27 mouse cellular contexts compared by ENCODE assay signal in genomic region chr12:117261165-117261440, GRCm38 (mm10).
DNase-seq lines count a peak whose midpoint lies in the region; ATAC-seq and TF ChIP-seq lines count a peak whose summit lies in the region.
"Had no signal": no experiment of that assay in that cellular context is flagged by ENCODE, and none has a peak within 500 bp of the region (broad histone marks: within the 10 kb centered on the region; RNA-seq: fewer than 3 reads in every experiment).

No protein-coding gene starts in this region.

- no peak overlapping the region for H3K4me3 ChIP-seq in midbrain, embryonic 10.5 days
- H3K4me3 ChIP-seq in midbrain, postnatal 0 days (ENCODE audit: low read depth, low read length), result no peak overlapping the region
- no peak overlapping the region for H3K4me3 ChIP-seq in ES-Bruce4 (ENCODE audit: low read depth, low read length)
- no peak overlapping the region for H3K4me3 ChIP-seq in stomach, postnatal 0 days (ENCODE audit: low read depth, low read length)
- H3K4me3 ChIP-seq: embryonic facial prominence, embryonic 12.5 days; heart, embryonic 10.5 days; heart, embryonic 15.5 days; hindbrain, embryonic 12.5 days; limb, embryonic 12.5 days; megakaryocyte, embryonic 14.5 days; stomach, embryonic 15.5 days had no signal

- peaks cover 97% of the 10 kb centered on the region for H3K4me1 ChIP-seq in midbrain, embryonic 10.5 days
- H3K4me1 ChIP-seq in midbrain, postnatal 0 days (ENCODE audit: insufficient read depth, low read length), result peaks cover 19% of the 10 kb centered on the region
- H3K4me1 ChIP-seq in ES-Bruce4 (ENCODE audit: control insufficient read depth, insufficient read depth, low read length), result peaks cover 12% of the 10 kb centered on the region
- H3K4me1 ChIP-seq in stomach, postnatal 0 days (replicated peaks; ENCODE audit: control insufficient read depth, insufficient read depth), result no peaks in the 10 kb centered on the region
- H3K4me1 ChIP-seq: heart, embryonic 15.5 days; megakaryocyte, embryonic 14.5 days; stomach, embryonic 15.5 days had no signal

- no peak for TF ChIP-seq CTCF in midbrain, postnatal 0 days (IDR thresholded peaks at IDR 0.05)
- TF ChIP-seq CTCF in ES-Bruce4 (IDR thresholded peaks at IDR 0.05; ENCODE audit: low read depth, low read length), result no peak
- peak; percentile 0; the same call in 1 of the 2 replicates for TF ChIP-seq CTCF in stomach, postnatal 0 days (IDR thresholded peaks at IDR 0.05; ENCODE audit: low read depth)

- peaks cover 74% of the 10 kb centered on the region for H3K36me3 ChIP-seq in midbrain, embryonic 10.5 days
- peaks cover 3% of the 10 kb centered on the region; the same call in 1 of the 2 replicates for H3K36me3 ChIP-seq in midbrain, postnatal 0 days (ENCODE audit: insufficient read depth, low read length)
- no peaks in the 10 kb centered on the region for H3K36me3 ChIP-seq in ES-Bruce4 (ENCODE audit: control insufficient read depth, insufficient read depth, low read length, poor library complexity, severe bottlenecking)
- H3K36me3 ChIP-seq in stomach, postnatal 0 days (ENCODE audit: control insufficient read depth, insufficient read depth, low read length), result no peaks in the 10 kb centered on the region
- H3K36me3 ChIP-seq: embryonic facial prominence, embryonic 12.5 days; heart, embryonic 10.5 days; heart, embryonic 15.5 days; hindbrain, embryonic 12.5 days; limb, embryonic 12.5 days; stomach, embryonic 15.5 days had no signal

- TF ChIP-seq EP300 in ES-Bruce4 (IDR thresholded peaks at IDR 0.05; ENCODE audit: insufficient read depth, low read depth, low read length), result peak; percentile 77; the same call in 1 of the 2 replicates
- TF ChIP-seq EP300 in stomach, postnatal 0 days (optimal IDR thresholded peaks at IDR 0.05), result no peak

- ATAC-seq in midbrain, postnatal 0 days (ENCODE audit: low FRiP score), result no peak
- no peak for ATAC-seq in stomach, postnatal 0 days (ENCODE audit: low FRiP score, low TSS enrichment)
- ATAC-seq: intestine, embryonic 16.5 days had no signal

- peak overlapping the region; percentile 97 for H3K27ac ChIP-seq in midbrain, embryonic 10.5 days (replicated peaks)
- H3K27ac ChIP-seq in midbrain, postnatal 0 days (ENCODE audit: low read depth, low read length), result no peak overlapping the region
- no peak overlapping the region for H3K27ac ChIP-seq in ES-Bruce4 (ENCODE audit: insufficient read depth, low read length)
- no peak overlapping the region for H3K27ac ChIP-seq in stomach, postnatal 0 days (replicated peaks)
- H3K27ac ChIP-seq: embryonic facial prominence, embryonic 12.5 days; heart, embryonic 10.5 days; heart, embryonic 15.5 days; kidney, postnatal 0 days; limb, embryonic 12.5 days; stomach, embryonic 15.5 days had no signal

- DNase-seq in midbrain, embryonic 10.5 days (ENCODE audit: low spot score), result no peak
- no peak for DNase-seq in midbrain, postnatal 0 days (ENCODE audit: low spot score)
- DNase-seq in R1 (ENCODE audit: low read depth, low spot score), result peak; percentile 97
- DNase-seq in stomach, postnatal 0 days (ENCODE audit: low spot score), result no peak
- DNase-seq in neural tube, embryonic 10.5 days (ENCODE audit: extremely low spot score, low spot score), result no peak
- DNase-seq in cerebellum, postnatal 14 days, result no peak
- DNase-seq: adrenal gland, postnatal 14 days; B cell, adult 2 months; cerebellum, adult 11 months; cerebellum, adult 9-10 months; embryo, embryonic 11 days; gastrocnemius, postnatal 25 days; heart, adult 11 months; kidney, adult 8-10 months; lung, postnatal 4 days; right cerebral cortex, postnatal 25 days; thymus, postnatal 14 days had no signal

- no peaks in the 10 kb centered on the region for H3K27me3 ChIP-seq in midbrain, embryonic 10.5 days (ENCODE audit: low read depth, poor library complexity, severe bottlenecking)
- H3K27me3 ChIP-seq in midbrain, postnatal 0 days (ENCODE audit: insufficient read depth, low read length), result no peaks in the 10 kb centered on the region
- H3K27me3 ChIP-seq in ES-Bruce4 (ENCODE audit: control insufficient read depth, insufficient read depth, low read length, poor library complexity, severe bottlenecking), result no peaks in the 10 kb centered on the region
- no peaks in the 10 kb centered on the region for H3K27me3 ChIP-seq in stomach, postnatal 0 days (ENCODE audit: control insufficient read depth, insufficient read depth, low read length)
- H3K27me3 ChIP-seq: hindbrain, embryonic 12.5 days; megakaryocyte, embryonic 14.5 days; stomach, embryonic 15.5 days had no signal

- no peaks in the 10 kb centered on the region for H3K9me3 ChIP-seq in midbrain, embryonic 10.5 days (replicated peaks)
- no peaks in the 10 kb centered on the region for H3K9me3 ChIP-seq in midbrain, postnatal 0 days (ENCODE audit: low read length)
- no peaks in the 10 kb centered on the region for H3K9me3 ChIP-seq in ES-Bruce4 (replicated peaks; ENCODE audit: control insufficient read depth, insufficient read depth, low read length, poor library complexity, severe bottlenecking)
- no peaks in the 10 kb centered on the region for H3K9me3 ChIP-seq in stomach, postnatal 0 days (ENCODE audit: control insufficient read depth, low read length)
- H3K9me3 ChIP-seq: embryonic facial prominence, embryonic 12.5 days; heart, embryonic 10.5 days; heart, embryonic 15.5 days; hindbrain, embryonic 12.5 days; limb, embryonic 12.5 days; megakaryocyte, embryonic 14.5 days; stomach, embryonic 15.5 days had no signal

- H3K4me2 ChIP-seq in midbrain, postnatal 0 days (ENCODE audit: low read depth, low read length, poor library complexity, severe bottlenecking), result no peak overlapping the region
- H3K4me2 ChIP-seq in stomach, postnatal 0 days (replicated peaks; ENCODE audit: low read depth), result no peak overlapping the region
- H3K4me2 ChIP-seq: embryonic facial prominence, embryonic 12.5 days; heart, embryonic 15.5 days; hindbrain, embryonic 12.5 days; limb, embryonic 12.5 days; stomach, embryonic 15.5 days had no signal

- no peak overlapping the region for H3K9ac ChIP-seq in midbrain, postnatal 0 days (replicated peaks; ENCODE audit: low read length, poor library complexity, severe bottlenecking)
- H3K9ac ChIP-seq in ES-Bruce4 (ENCODE audit: low read depth, poor library complexity, severe bottlenecking), result no peak overlapping the region
- no peak overlapping the region for H3K9ac ChIP-seq in stomach, postnatal 0 days (ENCODE audit: low read length)
- H3K9ac ChIP-seq: embryonic facial prominence, embryonic 12.5 days; heart, embryonic 15.5 days; hindbrain, embryonic 12.5 days; limb, embryonic 12.5 days; stomach, embryonic 15.5 days had no signal

- WGBS in midbrain, embryonic 10.5 days, result 44% methylated on average over 3 of the region's 3 CpGs
- WGBS in midbrain, postnatal 0 days, result 50% methylated on average over 3 of the region's 3 CpGs
- 39% methylated on average over 3 of the region's 3 CpGs for WGBS in stomach, postnatal 0 days

- TF ChIP-seq POLR2A in ES-Bruce4 (IDR thresholded peaks at IDR 0.05; ENCODE audit: insufficient read depth, low read length), result no peak
